Mouse (Mus musculus) left cerebral cortex, postnatal 4 days (tissue): ENCODE measurements around the gene Bsn. TPM values are rescaled to one million over a fixed set of nuclear protein-coding genes. Genes with fewer than 3 reads are reported as not detected.

ENCODE experiments used
- microRNA-seq: library from miRNA; unstranded; fragments of <30 nt; microRNA quantifications from one replicate; pipeline ENCODE4 v1.2.0, GENCODE M21; 2022
- total RNA-seq, 2 experiments: library from RNA; stranded (reverse); gene quantifications; 2 replicates each; pipeline ENCODE4 v1.2.3; 2021

The Bsn gene
- total RNA-seq, 2 experiments from 2014 or later: 70.4 to 74.5 TPM

Small RNA genes lying within 50 kb of the gene (microRNA-seq; reads per million reads assigned to microRNA genes)
- gene Gm47303: not detected
- gene Mir7088: not detected

Other genes with a start within 250 kb of the Bsn start
- 10 to 100 TPM; 21.2 to 21.3 TPM for gene Traip, start 240.2 kb downstream of the Bsn start, total RNA-seq
- 1 to 10 TPM; 2.1 to 3.5 TPM for gene Uba7, start 214.9 kb downstream of the Bsn start, total RNA-seq
- gene Gm20661, start 207.3 kb downstream of the Bsn start, total RNA-seq: 1 to 10 TPM in 1 of 2 experiments, under 1 TPM in 1; 0.44 to 1.3 TPM
- gene Inka1, start 204.5 kb downstream of the Bsn start, total RNA-seq: 10 to 100 TPM in 1 of 2 experiments, 1 to 10 TPM in 1; 9.4 to 10.4 TPM
- 1 to 10 TPM; 1.0 to 2.3 TPM for gene Cdhr4, start 197.9 kb downstream of the Bsn start, total RNA-seq
- gene Gm20662, start 194.0 kb downstream of the Bsn start, total RNA-seq: 1 to 10 TPM; 1.3 to 2.5 TPM
- gene Ip6k1, start 187.9 kb downstream of the Bsn start, total RNA-seq: 100 to 1,000 TPM; 153 to 160 TPM
- gene Gmppb, start 141.1 kb downstream of the Bsn start, total RNA-seq: 10 to 100 TPM; 15.2 to 15.5 TPM
- 1 to 10 TPM; 1.6 to 2.8 TPM for gene Amigo3, start 137.2 kb downstream of the Bsn start, total RNA-seq
- not detected for gene Mst1, start 109.9 kb downstream of the Bsn start, total RNA-seq
- 10 to 100 TPM; 92.5 to 93.8 TPM for gene Rnf123, start 107.0 kb downstream of the Bsn start, total RNA-seq
- gene Apeh, start 95.8 kb downstream of the Bsn start, total RNA-seq: 10 to 100 TPM; 46.1 to 50.1 TPM
- gene Dag1, start 73.6 kb upstream of the Bsn start, total RNA-seq: 100 to 1,000 TPM; 121 to 127 TPM
- gene Nicn1, start 100.0 kb upstream of the Bsn start, total RNA-seq: 100 to 1,000 TPM; 101 to 118 TPM
- 10 to 100 TPM; 25.0 to 26.7 TPM for gene Amt, start 106.5 kb upstream of the Bsn start, total RNA-seq
- 100 to 1,000 TPM; 191 to 205 TPM for gene Rhoa, start 115.7 kb upstream of the Bsn start, total RNA-seq
- gene Tcta, start 115.8 kb upstream of the Bsn start, total RNA-seq: 10 to 100 TPM; 30.0 to 35.6 TPM
- gene Gpx1, start 148.5 kb upstream of the Bsn start, total RNA-seq: 100 to 1,000 TPM; 113 to 116 TPM
- 100 to 1,000 TPM; 142 to 150 TPM for gene Usp4, start 157.5 kb upstream of the Bsn start, total RNA-seq
- 1 to 10 TPM; 3.6 to 4.9 TPM for gene 1700102P08Rik, start 202.4 kb upstream of the Bsn start, total RNA-seq
- gene Ccdc36, start 238.1 kb upstream of the Bsn start, total RNA-seq: under 1 TPM in 1 of 2 experiments, not detected in 1; 0.42 TPM
- gene BC048562, start 246.1 kb upstream of the Bsn start, total RNA-seq: not detected